In genomic region chr2:70886831-70887230, GRCm38 (mm10) we compare ENCODE assay signal across 13 mouse cellular contexts.
DNase-seq lines count a peak whose midpoint lies in the region; ATAC-seq lines count a peak whose summit lies in the region.
"Had no signal": no experiment of that assay in that cellular context is flagged by ENCODE, and none has a peak within 500 bp of the region (broad histone marks: within the 10 kb centered on the region; RNA-seq: fewer than 3 reads in every experiment).

No protein-coding gene starts in this region.

- DNase-seq in layer of hippocampus, adult 11-12 months (ENCODE audit: low spot score), result peak; percentile 50
- no peak for DNase-seq in layer of hippocampus, postnatal 36 days
- DNase-seq in cerebellum, adult 18-20 months, result peak; percentile 5 to 20
- peak; percentile 23 to 27 for DNase-seq in cerebellum, postnatal 14 days
- DNase-seq in hindbrain, embryonic 14.5 days (ENCODE audit: low spot score), result no peak
- DNase-seq: adrenal gland, postnatal 14 days; kidney, postnatal 25 days had no signal

- no peak overlapping the region for H3K9ac ChIP-seq in limb, embryonic 13.5 days
- H3K9ac ChIP-seq in hindbrain, embryonic 14.5 days, result no peak overlapping the region
- H3K9ac ChIP-seq: embryonic facial prominence, embryonic 12.5 days; hindbrain, embryonic 12.5 days; midbrain, embryonic 13.5 days had no signal

- peaks cover 11% of the 10 kb centered on the region; the same call in 1 of the 2 replicates for H3K4me1 ChIP-seq in limb, embryonic 13.5 days
- H3K4me1 ChIP-seq in hindbrain, embryonic 14.5 days (replicated peaks; ENCODE audit: control insufficient read depth, insufficient read depth, low read length), result no peaks in the 10 kb centered on the region
- H3K4me1 ChIP-seq: embryonic facial prominence, embryonic 12.5 days; hindbrain, embryonic 12.5 days; midbrain, embryonic 13.5 days had no signal

- H3K4me2 ChIP-seq in limb, embryonic 13.5 days (replicated peaks), result no peak overlapping the region
- H3K4me2 ChIP-seq in hindbrain, embryonic 14.5 days (replicated peaks), result no peak overlapping the region
- H3K4me2 ChIP-seq: embryonic facial prominence, embryonic 12.5 days; hindbrain, embryonic 12.5 days; midbrain, embryonic 13.5 days had no signal

- no peaks in the 10 kb centered on the region for H3K36me3 ChIP-seq in limb, embryonic 13.5 days
- H3K36me3 ChIP-seq in hindbrain, embryonic 14.5 days (replicated peaks; ENCODE audit: control insufficient read depth, insufficient read depth), result no peaks in the 10 kb centered on the region
- H3K36me3 ChIP-seq: embryonic facial prominence, embryonic 12.5 days; hindbrain, embryonic 12.5 days; midbrain, embryonic 13.5 days had no signal

- no peaks in the 10 kb centered on the region for H3K9me3 ChIP-seq in limb, embryonic 13.5 days
- no peaks in the 10 kb centered on the region for H3K9me3 ChIP-seq in hindbrain, embryonic 14.5 days (ENCODE audit: control insufficient read depth, low read length)
- H3K9me3 ChIP-seq: embryonic facial prominence, embryonic 12.5 days; hindbrain, embryonic 12.5 days; midbrain, embryonic 13.5 days had no signal

- 0 out of 2 replicates have a peak overlapping the region, but pooled peaks have one; percentile 22 for H3K27ac ChIP-seq in limb, embryonic 13.5 days
- H3K27ac ChIP-seq in hindbrain, embryonic 14.5 days, result no peak overlapping the region
- H3K27ac ChIP-seq: embryonic facial prominence, embryonic 12.5 days; hindbrain, embryonic 12.5 days; midbrain, embryonic 13.5 days had no signal

- no peak overlapping the region for H3K4me3 ChIP-seq in limb, embryonic 13.5 days
- H3K4me3 ChIP-seq in hindbrain, embryonic 14.5 days (replicated peaks; ENCODE audit: low read length), result no peak overlapping the region
- H3K4me3 ChIP-seq: embryonic facial prominence, embryonic 12.5 days; hindbrain, embryonic 12.5 days; midbrain, embryonic 13.5 days had no signal

- H3K27me3 ChIP-seq in limb, embryonic 13.5 days, result no peaks in the 10 kb centered on the region
- no peaks in the 10 kb centered on the region for H3K27me3 ChIP-seq in hindbrain, embryonic 14.5 days (ENCODE audit: control insufficient read depth, insufficient read depth, low read length)
- H3K27me3 ChIP-seq: embryonic facial prominence, embryonic 12.5 days; hindbrain, embryonic 12.5 days; midbrain, embryonic 13.5 days had no signal

- 60% methylated on average over 7 of the region's 7 CpGs for WGBS in limb, embryonic 13.5 days
- WGBS in hindbrain, embryonic 14.5 days, result 70% methylated on average over 7 of the region's 7 CpGs

- ATAC-seq in limb, embryonic 13.5 days (ENCODE audit: low FRiP score, low read depth), result no peak
- no peak for ATAC-seq in monocyte, adult 5-6 weeks (replicated peaks; ENCODE audit: insufficient number of reproducible peaks, low FRiP score, low TSS enrichment, poor library complexity, severe bottlenecking)
- no peak for ATAC-seq in hindbrain, embryonic 14.5 days (ENCODE audit: low FRiP score)
- ATAC-seq: intestine, postnatal 0 days; midbrain, embryonic 13.5 days had no signal

Comparison
In these comparisons a context has a peak if more than half of its experiments do, and no peak if none do; other contexts are left out.
1. DNase-seq: peak in layer of hippocampus, adult 11-12 months (single experiment), cerebellum, adult 18-20 months (2 of 2) and cerebellum, postnatal 14 days (2 of 2); none in layer of hippocampus, postnatal 36 days (0 of 2) and hindbrain, embryonic 14.5 days (single experiment).